In the genomic region with DNA sequence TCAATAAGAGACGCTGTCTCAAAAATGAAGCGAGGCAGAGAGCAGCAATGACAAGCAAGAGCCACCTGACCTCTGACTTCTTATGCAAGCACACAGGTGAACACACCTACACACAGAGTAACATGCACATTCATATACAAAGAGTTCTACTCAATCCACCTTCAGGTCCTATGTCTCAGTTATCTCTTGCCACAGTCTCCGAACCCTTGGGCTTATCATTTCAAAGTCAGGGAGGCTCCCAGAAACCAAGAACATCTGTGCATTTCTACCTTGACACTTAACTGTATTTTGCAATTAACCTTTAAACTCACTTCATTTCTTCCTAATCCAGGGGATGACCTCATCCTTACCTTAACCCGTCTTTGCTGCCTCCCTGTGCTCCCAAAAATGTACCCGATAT, we compare ENCODE assay signal across 16 mouse cellular contexts. TPM values are rescaled to one million over a fixed set of nuclear protein-coding genes. Genes with fewer than 3 reads are reported as not detected.
"Had no signal": no experiment of that assay in that cellular context is flagged by ENCODE, and none has a peak within 500 bp of the region (broad histone marks: within the 10 kb centered on the region; RNA-seq: fewer than 3 reads in every experiment).

No protein-coding gene starts in this region.

- H3K9ac ChIP-seq: limb, embryonic 15.5 days; lung, embryonic 15.5 days; neural tube, embryonic 15.5 days had no signal

- H3K4me2 ChIP-seq: limb, embryonic 15.5 days; lung, embryonic 15.5 days; neural tube, embryonic 15.5 days had no signal

- H3K9me3 ChIP-seq: limb, embryonic 15.5 days; lung, embryonic 15.5 days; neural tube, embryonic 15.5 days had no signal

- H3K36me3 ChIP-seq: limb, embryonic 15.5 days; lung, embryonic 15.5 days; neural tube, embryonic 15.5 days had no signal

- H3K27ac ChIP-seq: kidney, postnatal 0 days; limb, embryonic 15.5 days; lung, embryonic 15.5 days; macrophage; neural tube, embryonic 15.5 days had no signal

- DNase-seq: kidney, adult 11 months; kidney, adult 9 months; kidney, postnatal 36 days; layer of hippocampus, adult 9-11 months; lung, postnatal 14 days; midbrain, embryonic 14.5 days; right cerebral cortex, postnatal 4 days; spleen, adult 18-20 months; thymus, adult 2 months; thymus, postnatal 25 days had no signal

- H3K4me3 ChIP-seq: limb, embryonic 15.5 days; lung, embryonic 15.5 days; myocyte; neural tube, embryonic 15.5 days had no signal

RNA-seq across cellular contexts. Expression of gene Tmem56, which starts 15.6 kb away (rescaled TPM):
- polyA plus RNA-seq: macrophage had no signal
